Mouse (Mus musculus) spleen, adult 2 months (tissue): ENCODE measurements at regions not wholly inside any gene's neighbourhood (a gene's known extent, or its start where the extent isn't known, plus 50 kb on each side); places are given as distances from the start of the nearest gene placed in this dataset.

Experiments
- CTCF ChIP-seq: fragments of 200-500 bp; IDR thresholded peaks from 2 replicates; pipeline ENCODE4 v1.5.1; 2011; ENCODE audit warnings: mild to moderate bottlenecking, inconsistent platforms; ENCODE audit not compliant: insufficient read depth, insufficient read length, insufficient replicate concordance; ENCODE audit errors: extremely low read depth
- POLR2A ChIP-seq: fragments of 200-500 bp; IDR thresholded peaks from 2 replicates; pipeline ENCODE4 v1.6.1; 2011; ENCODE audit warnings: low read depth, low read length, inconsistent platforms

DNA sequence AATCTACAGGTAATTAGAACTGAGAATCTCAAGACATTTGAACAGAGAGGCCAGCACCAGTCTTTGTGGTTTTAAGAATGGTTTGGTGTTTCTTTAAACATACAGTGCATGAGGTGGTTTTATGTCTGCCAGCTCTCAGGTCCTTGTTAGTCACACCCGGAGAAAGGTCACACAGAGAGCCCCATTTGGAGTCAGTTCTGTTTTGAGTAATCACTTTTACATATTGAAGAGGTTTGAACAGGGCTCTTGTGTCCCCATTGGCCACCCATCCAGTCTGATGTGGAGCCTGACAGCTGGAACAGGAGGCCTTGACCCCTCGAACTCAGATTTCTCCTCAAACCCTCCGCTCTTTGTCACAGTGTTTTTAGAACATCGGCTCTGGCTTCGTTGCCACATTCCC, 231.4 kb downstream of the Pten start:
- no peak for TF ChIP-seq POLR2A
- no peak for TF ChIP-seq CTCF
